Mouse (Mus musculus) retina, embryonic 14.5 days (tissue): ENCODE data around the gene Hcfc1.

ENCODE experiments used
- DNase-seq: peaks from one replicate; pipeline ENCODE4 v3.0.0-alpha.2; 2015; ENCODE audit warnings: low spot score

Gene Hcfc1

DNA sequence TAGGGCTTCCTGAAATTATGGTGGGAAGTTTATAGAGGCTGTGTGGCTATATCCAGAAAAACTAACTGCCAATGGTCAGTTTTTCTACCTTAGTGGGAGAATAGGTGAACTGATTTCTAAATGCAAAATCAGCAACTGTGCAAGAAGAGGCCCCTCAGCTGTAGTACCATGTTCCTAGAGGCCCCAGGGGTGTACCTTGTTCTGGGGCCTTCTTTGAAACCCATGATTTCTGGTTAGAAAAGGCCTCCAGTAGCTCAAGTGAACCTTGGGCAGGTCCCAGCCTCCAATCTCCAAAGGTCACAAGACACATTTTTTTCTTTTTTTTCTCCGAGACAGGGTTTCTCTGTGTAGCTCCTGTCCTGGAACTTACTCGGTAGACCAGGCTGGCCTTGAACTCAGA is 23.9 kb downstream of the Hcfc1 start:
- no peak for DNase-seq

GRCm38 (mm10) chrX:73941860-73942259 is 24.3 kb downstream of the Hcfc1 start:
- DNase-seq, result no peak

GRCm38 (mm10) chrX:73931871-73932270 is 34.3 kb downstream of the Hcfc1 start:
- no peak for DNase-seq

- peak; percentile 66 for DNase-seq
Observed at GRCm38 (mm10) chrX:73930402-73931062, 35.6 kb downstream of the Hcfc1 start, which contains the start of gene Renbp. TSS of gene Renbp (minus strand) at chrX:73930850.

DNA sequence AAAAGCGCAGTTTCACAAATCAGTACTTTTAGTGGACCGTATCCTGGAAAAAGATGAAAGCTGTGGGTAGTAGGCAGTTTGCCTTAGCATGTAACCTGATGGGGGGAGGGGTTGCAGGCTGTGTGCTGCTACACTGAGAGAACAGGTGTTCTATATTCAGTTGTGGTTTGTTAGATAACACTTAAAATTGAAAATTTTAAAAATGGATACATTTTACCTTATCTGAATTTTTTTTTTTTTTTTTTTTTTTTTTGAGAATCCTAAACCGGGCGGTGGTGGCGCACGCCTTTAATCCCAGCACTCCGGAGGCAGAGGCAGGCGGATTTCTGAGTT is 43.6 kb downstream of the Hcfc1 start:
- no peak for DNase-seq

GRCm38 (mm10) chrX:73921823-73922549 is 44.2 kb downstream of the Hcfc1 start, which contains the start of the genes Arhgap4 and Naa10:
TSS of gene Arhgap4 (minus strand) at chrX:73921870.
TSS of gene Naa10 (minus strand) at chrX:73921944.
- DNase-seq, result peak; percentile 83

DNA sequence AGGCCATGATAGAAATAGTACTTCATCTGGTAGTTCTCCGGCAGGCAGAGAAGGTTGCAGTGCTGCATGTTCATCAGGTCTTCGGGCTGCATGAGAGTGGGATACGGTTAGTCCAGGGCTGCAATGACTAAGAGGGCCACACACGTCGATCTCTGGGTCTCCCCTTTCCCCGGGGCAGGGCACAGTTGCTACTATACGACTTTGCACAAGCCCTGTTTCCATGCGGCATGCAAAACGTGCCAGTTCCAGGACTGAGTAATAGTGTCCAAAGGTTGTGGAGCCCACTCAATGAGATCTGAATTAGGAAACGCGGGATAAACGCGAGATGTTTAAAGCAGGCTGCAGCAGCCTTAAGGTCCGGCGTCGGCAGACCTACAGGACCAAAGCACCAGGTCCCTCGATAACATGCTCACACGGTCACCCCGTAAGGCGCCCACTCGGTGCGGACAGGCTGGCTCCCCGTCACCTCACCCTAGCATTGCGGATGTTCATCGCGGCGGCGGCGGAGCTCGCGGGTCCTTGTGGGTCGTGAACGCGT is 44.8 kb downstream of the Hcfc1 start:
- DNase-seq, result peak; percentile 10

GRCm38 (mm10) chrX:73918631-73919030 is 47.5 kb downstream of the Hcfc1 start:
- no peak for DNase-seq

GRCm38 (mm10) chrX:73916945-73917344 is 49.2 kb downstream of the Hcfc1 start:
- no peak for DNase-seq

GRCm38 (mm10) chrX:73914827-73915703 is 51.1 kb downstream of the Hcfc1 start:
- peak; percentile 91 for DNase-seq

- DNase-seq, result no peak
Observed at GRCm38 (mm10) chrX:73911588-73911987, 54.6 kb downstream of the Hcfc1 start.

DNA sequence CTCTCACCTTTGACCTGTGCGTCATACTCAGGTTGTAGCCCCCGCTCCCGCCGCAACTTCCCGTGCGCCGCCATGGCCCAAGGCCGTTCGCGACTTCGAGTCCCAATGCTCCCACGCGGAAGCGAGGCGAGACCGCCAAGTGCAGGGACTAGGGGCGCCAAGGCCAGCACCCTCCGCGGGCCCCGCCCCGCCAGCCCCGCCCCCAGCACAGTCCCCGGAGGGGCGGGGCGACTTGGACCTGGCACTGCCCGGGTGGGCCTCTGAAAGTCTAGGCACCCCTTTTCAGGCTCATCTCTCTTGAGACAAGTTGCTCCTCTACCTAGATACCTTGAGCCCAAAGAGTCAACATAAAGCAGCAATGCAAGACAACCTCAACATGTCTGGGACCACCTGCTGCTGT is 55.0 kb downstream of the Hcfc1 start:
- DNase-seq, result no peak

DNA sequence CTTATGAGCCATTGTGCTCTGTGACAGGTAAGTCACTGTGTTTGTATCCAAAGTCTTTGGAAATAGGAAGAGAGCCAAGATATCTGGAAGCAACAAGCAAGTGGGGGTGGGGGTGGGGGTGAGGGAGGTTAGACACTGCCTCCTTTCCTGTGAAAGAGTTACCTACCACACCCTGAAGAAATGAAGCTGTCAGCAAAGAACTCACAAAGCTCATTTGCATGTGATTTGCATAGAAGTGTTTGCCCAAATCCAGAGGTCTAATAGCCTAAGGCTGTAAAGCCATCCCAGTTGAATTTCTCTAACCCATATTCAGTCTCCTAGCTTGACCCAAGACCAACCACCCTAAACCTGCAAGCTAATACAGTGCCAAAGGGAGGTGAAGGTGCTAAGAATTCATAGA is 55.7 kb downstream of the Hcfc1 start:
- DNase-seq, result no peak

- DNase-seq, result no peak
Observed at GRCm38 (mm10) chrX:73910049-73910448, 56.1 kb downstream of the Hcfc1 start.

DNA sequence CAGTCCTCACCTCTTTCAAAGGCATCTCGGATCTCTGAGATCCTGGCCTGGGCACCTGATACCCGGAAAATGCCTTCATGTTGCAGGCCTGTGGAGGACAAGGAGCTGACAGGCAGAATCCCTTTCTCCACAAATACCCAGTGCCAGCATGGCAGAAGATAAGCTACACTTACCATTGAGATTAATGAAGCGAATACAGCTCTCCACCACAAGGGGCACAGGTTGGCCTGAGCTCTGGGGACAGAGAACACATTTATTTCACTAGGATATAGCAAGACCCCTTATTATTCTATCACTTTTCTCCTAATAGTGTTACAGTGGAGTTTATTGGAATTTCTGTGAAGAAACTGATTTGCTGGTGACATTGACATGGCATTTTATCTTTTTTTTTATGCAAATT is 68.2 kb downstream of the Hcfc1 start:
- DNase-seq, result no peak

DNA sequence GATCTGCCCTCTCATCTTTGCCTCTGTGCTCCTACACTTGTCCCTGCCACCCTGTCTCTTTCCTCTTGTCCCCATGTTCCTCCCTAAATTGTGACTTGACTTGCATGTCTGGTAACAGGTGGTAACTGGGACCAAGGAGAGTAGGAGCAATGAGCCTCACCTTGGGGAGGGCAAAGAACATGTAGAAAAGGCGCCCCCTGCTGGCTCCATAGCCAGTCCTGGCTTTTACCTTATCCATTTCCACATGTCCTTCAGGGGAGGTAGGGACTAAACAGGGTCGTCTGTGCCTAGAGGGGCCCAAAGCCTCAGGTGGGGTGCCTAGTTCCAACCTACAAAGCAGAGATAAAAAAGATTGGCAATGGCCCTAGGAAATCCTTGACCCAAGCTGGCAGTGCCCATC is 70.4 kb downstream of the Hcfc1 start, which contains the start of gene L1cam:
TSS of gene L1cam (minus strand) at position 387 of the 400 bp plus-strand sequence.
- DNase-seq, result peak; percentile 66

GRCm38 (mm10) chrX:73892833-73893232 is 73.3 kb downstream of the Hcfc1 start:
- no peak for DNase-seq
